Mouse (Mus musculus) midbrain, postnatal 0 days (tissue): ENCODE data around the gene Gna12. TPM values are rescaled to one million over a fixed set of nuclear protein-coding genes. Genes with fewer than 3 reads are reported as not detected.

Source experiments
- ATAC-seq: fragments of 200-750 bp; cut with Nextera tagmentation; 2 replicates; pipeline ENCODE4 v1.8.0; 2017; ENCODE audit warnings: moderate number of reproducible peaks, mild to moderate bottlenecking, moderate TSS enrichment, moderate library complexity; ENCODE audit not compliant: low FRiP score
- DNase-seq: peaks from one replicate; pipeline ENCODE4 v3.0.0-alpha.2; 2015; ENCODE audit warnings: low spot score
- H3K27ac ChIP-seq: fragments of 300-500 bp; sonication (generic); 2 replicates; pipeline ENCODE4 v1.5.1; 2014; ENCODE audit warnings: low read depth, mild to moderate bottlenecking, low read length, mixed read lengths
- H3K27me3 ChIP-seq: fragments of 300-500 bp; sonication (generic); 2 replicates; pipeline ENCODE4 v1.6.1; 2014; ENCODE audit warnings: low read length, control low read depth, mixed read lengths; ENCODE audit not compliant: insufficient read depth
- H3K36me3 ChIP-seq: fragments of 300-500 bp; sonication (generic); 2 replicates; pipeline ENCODE4 v1.6.1; 2014; ENCODE audit warnings: low read length, control low read depth, mixed read lengths; ENCODE audit not compliant: insufficient read depth
- H3K4me1 ChIP-seq: fragments of 300-500 bp; sonication (generic); 2 replicates; pipeline ENCODE4 v1.6.1; 2014; ENCODE audit warnings: mild to moderate bottlenecking, control low read depth, antibody characterized with exemption, low read length, mixed read lengths; ENCODE audit not compliant: insufficient read depth
- H3K4me2 ChIP-seq: fragments of 300-500 bp; sonication (generic); 2 replicates; pipeline ENCODE4 v1.6.1; 2014; ENCODE audit warnings: low read depth, mild to moderate bottlenecking, low read length, mixed read lengths; ENCODE audit not compliant: poor library complexity, severe bottlenecking
- H3K4me3 ChIP-seq: fragments of 300-500 bp; sonication (generic); 2 replicates; pipeline ENCODE4 v1.5.1; 2014; ENCODE audit warnings: low read depth, mild to moderate bottlenecking, low read length, moderate library complexity
- H3K9ac ChIP-seq: fragments of 300-500 bp; sonication (generic); replicated peaks from 2 replicates; pipeline ENCODE4 v1.6.1; 2014; ENCODE audit warnings: mild to moderate bottlenecking, low read length, moderate library complexity, mixed read lengths; ENCODE audit not compliant: poor library complexity, severe bottlenecking
- H3K9me3 ChIP-seq: fragments of 300-500 bp; sonication (generic); 2 replicates; pipeline ENCODE4 v1.6.1; 2016; ENCODE audit warnings: low read length, control low read depth
- CTCF ChIP-seq: IDR thresholded peaks from 2 replicates; pipeline ENCODE4 v1.5.1; 2016; ENCODE audit warnings: antibody characterized with exemption, mild to moderate bottlenecking
- WGBS: fragments of 180-500 bp; shearing (Covaris S2); extraction: QIAGEN DNeasy Blood & Tissue Kit; methylation state at CpG from one replicate; pipeline ENCODE4 v1.1.7; 2014; 5-methylcytosine and 5-hydroxymethylcytosine counted together
- polyA plus RNA-seq: library from polyadenylated mRNA; unstranded; fragments of >200 nt; fragmentation: Nextera tagmentation; extraction: Ambion mirVana; gene quantifications from 2 replicates; pipeline ENCODE4 v1.2.1, GENCODE M21; 2015
- total RNA-seq: library from RNA; depleted of rRNA; stranded (reverse); fragments of >200 nt; gene quantifications from 2 replicates; pipeline ENCODE4 v1.2.3, GENCODE M21; 2014

The Gna12 gene
- total and polyA plus RNA-seq, 2 experiments from 2014 or later, result 28.0 to 152 TPM

DNA sequence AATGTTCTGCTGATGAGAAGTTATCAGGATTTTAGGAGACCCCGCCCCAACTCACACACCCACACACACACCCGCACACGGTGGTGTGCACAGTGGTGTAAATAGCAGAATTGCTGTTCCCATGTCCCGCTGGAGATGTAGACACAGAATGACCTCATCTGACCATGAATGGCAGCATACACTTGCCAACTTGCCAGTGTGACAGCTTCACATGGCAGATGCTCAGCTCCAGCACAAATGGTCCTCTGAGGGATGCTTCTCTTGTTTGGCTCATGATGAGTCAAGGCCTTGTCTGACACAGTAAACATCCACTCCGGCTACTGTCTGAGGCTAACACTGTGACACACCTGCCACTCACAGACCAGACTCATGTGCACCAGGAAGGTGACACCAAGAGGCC, 61.9 kb downstream of the Gna12 start:
- H3K9ac ChIP-seq, result no peak overlapping the region
- H3K4me3 ChIP-seq, result no peak overlapping the region
- WGBS, result 71% methylated on average over 5 of the region's 5 CpGs
- no peaks in the 10 kb centered on the region for H3K36me3 ChIP-seq
- no peaks in the 10 kb centered on the region for H3K9me3 ChIP-seq
- ATAC-seq (peak; percentile 41; the same call in 1 of the 2 replicates), DNase-seq (peak; percentile 85)
- peaks cover 11% of the 10 kb centered on the region; the same call in 1 of the 2 replicates for H3K4me1 ChIP-seq
- H3K4me2 ChIP-seq, result no peak overlapping the region
- no peaks in the 10 kb centered on the region for H3K27me3 ChIP-seq
- no peak for TF ChIP-seq CTCF
- peak overlapping the region; percentile 67 for H3K27ac ChIP-seq

DNA sequence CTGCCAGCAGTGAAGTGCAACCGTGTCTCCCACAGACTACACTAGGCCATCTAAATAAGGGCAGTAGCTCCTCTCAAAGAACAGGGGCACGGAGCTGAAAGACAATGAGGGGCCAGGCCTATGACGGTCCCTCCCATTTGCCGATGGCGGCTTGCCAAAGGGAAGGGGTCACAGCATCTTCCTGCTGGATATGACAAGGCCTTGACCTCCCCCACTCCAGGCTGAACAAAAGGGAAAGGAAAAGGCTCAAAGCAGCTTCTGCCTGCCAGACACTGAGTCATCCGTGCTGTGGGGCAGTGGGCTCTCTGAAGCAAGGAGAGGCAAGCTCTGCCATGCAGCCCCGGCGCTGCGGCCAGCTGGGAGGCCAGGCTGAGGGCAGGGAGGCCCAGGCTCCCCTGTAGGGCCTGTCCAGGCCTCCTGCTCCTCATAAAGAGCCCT, 62.5 kb downstream of the Gna12 start:
- Histone ChIP-seq H3K27me3 (no peaks in the 10 kb centered on the region), H3K4me3 (no peak overlapping the region), H3K27ac (peak overlapping the region; percentile 67), H3K9me3 (no peaks in the 10 kb centered on the region), H3K4me1 (peaks cover 11% of the 10 kb centered on the region; the same call in 1 of the 2 replicates), H3K36me3 (no peaks in the 10 kb centered on the region), H3K9ac (no peak overlapping the region), H3K4me2 (no peak overlapping the region)
- ATAC-seq, result peak; percentile 34
- DNase-seq, result peak; percentile 72
- WGBS, result 5% methylated on average over 9 of the region's 9 CpGs
- no peak for TF ChIP-seq CTCF

DNA sequence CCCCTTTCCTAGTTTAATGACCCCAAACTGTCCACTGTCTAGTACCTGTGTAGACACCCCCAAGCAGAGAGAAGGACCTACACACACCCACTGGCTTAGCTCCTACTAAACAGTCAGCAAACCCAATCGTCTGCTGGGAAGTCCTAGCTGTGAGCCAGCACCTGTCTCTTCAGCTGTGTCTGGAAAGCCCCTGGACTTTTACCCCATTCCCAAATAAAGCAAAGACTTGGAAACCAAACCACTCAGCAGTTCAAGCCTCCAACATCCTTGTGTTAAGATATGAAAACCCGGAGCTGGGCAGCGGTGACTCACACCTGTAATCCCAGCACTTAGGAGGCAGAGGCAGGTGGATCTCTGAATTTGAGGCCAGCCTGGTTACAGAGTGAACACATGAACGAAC, 63.7 kb downstream of the Gna12 start:
- Histone ChIP-seq H3K4me3 (no peak overlapping the region), H3K9me3 (no peaks in the 10 kb centered on the region), H3K9ac (no peak overlapping the region), H3K27me3 (no peaks in the 10 kb centered on the region), H3K27ac (no peak overlapping the region), H3K4me2 (no peak overlapping the region), H3K4me1 (peaks cover 8% of the 10 kb centered on the region; the same call in 1 of the 2 replicates), H3K36me3 (peaks cover 8% of the 10 kb centered on the region; the same call in 1 of the 2 replicates)
- ATAC-seq, result no peak
- DNase-seq, result no peak
- whole genome bisulfite sequencing, result 95% methylated on average over 4 of the region's 4 CpGs
- TF ChIP-seq CTCF, result no peak

DNA sequence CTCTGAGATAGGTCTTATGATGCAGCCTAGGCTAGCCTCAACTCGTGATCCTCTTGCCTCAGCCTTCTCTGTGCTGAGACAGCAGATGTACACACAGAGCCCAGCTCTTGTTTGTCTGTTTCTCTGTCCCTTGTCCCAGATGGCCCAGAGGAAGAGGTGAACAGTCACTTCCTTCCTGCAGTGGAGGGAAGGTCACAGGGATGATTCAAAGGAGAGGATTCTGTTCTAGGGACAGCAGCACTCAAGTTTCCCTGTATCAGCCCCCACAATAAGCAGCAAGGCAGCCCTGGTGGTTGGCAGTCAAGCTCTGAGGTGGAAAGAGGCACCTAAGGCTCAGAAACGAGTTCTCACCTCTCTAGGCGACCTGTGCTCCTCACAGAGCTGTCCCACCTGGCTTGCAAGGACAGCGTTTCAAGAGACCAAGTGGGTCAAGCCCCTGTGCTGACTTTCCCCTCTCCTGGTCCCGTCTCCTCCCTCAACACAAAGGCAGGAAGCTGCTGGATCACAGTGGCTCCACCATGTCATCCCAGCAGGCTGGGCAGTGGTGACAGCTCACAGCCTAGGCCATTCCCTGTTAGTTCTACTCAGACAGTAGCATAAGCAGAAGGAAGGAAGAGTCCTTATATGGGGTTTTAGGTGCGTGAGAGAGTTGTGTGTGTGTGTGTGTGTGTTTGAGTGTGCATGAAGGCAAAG, 65.2 kb downstream of the Gna12 start:
- Histone ChIP-seq H3K36me3 (peaks cover 16% of the 10 kb centered on the region), H3K27me3 (no peaks in the 10 kb centered on the region), H3K27ac (no peak overlapping the region), H3K4me1 (peaks cover 8% of the 10 kb centered on the region; the same call in 1 of the 2 replicates), H3K9me3 (no peaks in the 10 kb centered on the region), H3K4me3 (no peak overlapping the region), H3K4me2 (no peak overlapping the region), H3K9ac (no peak overlapping the region)
- 71% methylated on average over 6 of the region's 6 CpGs for WGBS
- ATAC-seq (no peak), DNase-seq (no peak)
- no peak for TF ChIP-seq CTCF

DNA sequence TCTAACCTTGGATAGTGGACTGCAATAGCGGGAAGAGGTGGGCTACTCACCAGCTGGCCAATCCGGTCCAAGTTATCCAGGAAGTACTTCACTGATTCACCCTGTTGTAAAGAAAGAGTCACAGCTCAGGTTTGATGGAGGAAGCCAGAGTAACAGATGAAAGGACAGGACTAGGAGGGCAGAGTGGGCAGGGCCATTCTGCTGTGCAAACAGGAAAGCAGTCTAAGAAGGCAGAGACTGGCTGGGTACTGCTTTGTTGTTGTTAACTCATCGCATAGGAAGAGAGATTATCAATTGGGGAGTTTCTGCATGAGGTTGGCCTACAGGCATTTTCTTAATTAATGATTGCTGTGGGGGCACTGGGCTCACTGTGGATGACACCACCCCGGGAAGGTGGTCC, 67.7 kb downstream of the Gna12 start:
- Histone ChIP-seq H3K9me3 (no peaks in the 10 kb centered on the region), H3K4me3 (no peak overlapping the region), H3K4me1 (no peaks in the 10 kb centered on the region), H3K9ac (no peak overlapping the region), H3K36me3 (peaks cover 33% of the 10 kb centered on the region), H3K27ac (no peak overlapping the region), H3K27me3 (no peaks in the 10 kb centered on the region), H3K4me2 (no peak overlapping the region)
- WGBS, result 93% methylated on average over 4 of the region's 4 CpGs
- ATAC-seq, result no peak
- no peak for DNase-seq
- TF ChIP-seq CTCF, result no peak

DNA sequence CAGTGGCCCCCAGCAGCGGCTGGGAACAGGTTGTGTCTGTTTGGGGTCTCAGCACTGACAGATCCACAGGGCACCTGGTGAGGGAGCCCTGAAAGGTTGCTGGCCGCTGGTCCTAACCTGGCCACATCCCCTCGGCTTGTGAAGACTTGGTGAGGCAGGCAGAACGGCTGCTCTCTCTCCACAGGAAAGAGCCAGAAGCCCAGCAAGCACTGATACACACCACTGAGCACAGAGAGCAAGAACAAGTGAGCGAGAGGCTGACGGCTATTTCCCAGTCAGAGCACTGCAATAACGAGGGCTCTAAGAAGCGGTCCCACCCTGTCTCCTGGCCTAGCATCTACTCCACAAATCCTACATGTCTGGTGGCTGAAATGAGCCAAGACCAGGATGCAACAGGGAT, 71.4 kb downstream of the Gna12 start:
- no peak for DNase-seq
- H3K9me3 ChIP-seq, result no peaks in the 10 kb centered on the region
- H3K27me3 ChIP-seq, result no peaks in the 10 kb centered on the region
- H3K4me2 ChIP-seq, result no peak overlapping the region
- ATAC-seq, result no peak
- peaks cover 38% of the 10 kb centered on the region for H3K36me3 ChIP-seq
- WGBS, result 76% methylated on average over 8 of the region's 8 CpGs
- H3K4me1 ChIP-seq, result no peaks in the 10 kb centered on the region
- H3K4me3 ChIP-seq, result no peak overlapping the region
- no peak overlapping the region for H3K9ac ChIP-seq
- H3K27ac ChIP-seq, result no peak overlapping the region
- no peak for TF ChIP-seq CTCF
